Mouse (Mus musculus) limb, embryonic 14.5 days (tissue): ENCODE measurements at regions not wholly inside any gene's neighbourhood (a gene's known extent, or its start where the extent isn't known, plus 50 kb on each side); places are given as distances from the start of the nearest gene placed in this dataset.
"Not testable (repeated sequence)": the region's sequence is repeated elsewhere in the genome, so short reads cannot be mapped to it uniquely, and the experiment has no call there.

ENCODE experiments used
- ATAC-seq: fragments of 200-750 bp; cut with Nextera tagmentation; 2 replicates; pipeline ENCODE4 v1.8.0; 2017; ENCODE audit warnings: low read depth, moderate number of reproducible peaks, moderate TSS enrichment; ENCODE audit not compliant: low FRiP score
- DNase-seq: peaks from one replicate; pipeline ENCODE4 v3.0.0-alpha.2; 2015; ENCODE audit warnings: low spot score
- H3K27ac ChIP-seq: fragments of 300-500 bp; sonication (generic); replicated peaks from 2 replicates; pipeline ENCODE4 v1.5.1; 2014; ENCODE audit warnings: low read depth, mild to moderate bottlenecking, low read length, moderate library complexity, mixed read lengths
- H3K27me3 ChIP-seq: fragments of 300-500 bp; sonication (generic); 2 replicates; pipeline ENCODE4 v1.6.1; 2014; ENCODE audit warnings: low read length, mixed read lengths; ENCODE audit not compliant: control insufficient read depth, insufficient read depth
- H3K36me3 ChIP-seq: fragments of 300-500 bp; sonication (generic); 2 replicates; pipeline ENCODE4 v1.6.1; 2014; ENCODE audit warnings: mild to moderate bottlenecking, low read length, moderate library complexity, mixed read lengths; ENCODE audit not compliant: control insufficient read depth, insufficient read depth
- H3K4me1 ChIP-seq: fragments of 300-500 bp; sonication (generic); 2 replicates; pipeline ENCODE4 v1.6.1; 2014; ENCODE audit warnings: antibody characterized with exemption, low read length, mixed read lengths; ENCODE audit not compliant: control insufficient read depth, insufficient read depth
- H3K4me2 ChIP-seq: fragments of 300-500 bp; sonication (generic); replicated peaks from 2 replicates; pipeline ENCODE4 v1.6.1; 2014; ENCODE audit warnings: low read depth, mild to moderate bottlenecking, low read length, moderate library complexity; ENCODE audit not compliant: severe bottlenecking
- H3K4me3 ChIP-seq: fragments of 300-500 bp; sonication (generic); replicated peaks from 2 replicates; pipeline ENCODE4 v1.5.1; 2014; ENCODE audit warnings: low read length
- H3K9ac ChIP-seq: fragments of 300-500 bp; sonication (generic); 2 replicates; pipeline ENCODE4 v1.6.1; 2014; ENCODE audit warnings: mild to moderate bottlenecking, low read depth, low read length, moderate library complexity; ENCODE audit not compliant: severe bottlenecking
- H3K9me3 ChIP-seq: fragments of 300-500 bp; sonication (generic); 2 replicates; pipeline ENCODE4 v1.6.1; 2016; ENCODE audit warnings: low read length; ENCODE audit not compliant: control insufficient read depth
- POLR2A ChIP-seq: fragments of 200-500 bp; IDR thresholded peaks from 2 replicates; pipeline ENCODE4 v1.8.0; 2012; ENCODE audit warnings: inconsistent platforms, mild to moderate bottlenecking, moderate library complexity, borderline replicate concordance; ENCODE audit not compliant: insufficient read depth, insufficient read length; ENCODE audit errors: extremely low read depth
- WGBS: fragments of 180-500 bp; shearing (Covaris S2); extraction: QIAGEN DNeasy Blood & Tissue Kit; methylation state at CpG from one replicate; pipeline ENCODE4 v1.1.7; 2014; 5-methylcytosine and 5-hydroxymethylcytosine counted together

DNA sequence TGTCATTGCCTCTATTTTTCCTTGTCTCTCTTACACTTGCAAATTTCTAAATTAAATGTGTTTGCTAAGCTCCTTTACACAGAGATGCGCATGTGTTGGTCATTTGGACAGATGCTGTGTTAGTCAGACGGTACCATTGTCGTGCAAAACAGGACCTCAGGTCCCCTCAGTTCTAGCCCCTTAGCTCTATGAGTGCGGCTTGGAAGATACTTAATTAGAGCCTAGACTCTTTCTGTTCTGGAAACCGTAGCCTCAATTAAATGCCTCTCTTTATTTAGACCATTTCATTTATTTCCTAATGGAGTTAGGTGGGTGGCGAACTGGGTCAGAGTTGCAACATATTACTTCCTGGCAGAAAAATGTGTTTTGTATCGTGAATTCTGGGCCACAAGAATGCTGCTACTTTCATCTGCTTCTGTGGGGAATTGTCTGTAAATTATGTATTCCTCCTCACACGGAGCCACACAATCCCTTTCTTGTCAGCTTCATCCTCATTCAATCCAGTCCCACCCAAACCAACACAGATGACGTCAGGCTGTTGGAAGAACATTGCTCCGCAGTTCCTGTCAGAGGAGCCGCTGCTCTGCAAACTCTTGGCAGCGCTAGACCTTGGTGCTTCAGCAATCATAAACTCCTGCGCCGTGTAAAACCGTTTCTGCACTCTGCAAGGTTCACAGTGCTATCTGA lies 345.4 kb upstream of the Nova1 start:
- H3K4me3 ChIP-seq: no peak overlapping the region

DNA sequence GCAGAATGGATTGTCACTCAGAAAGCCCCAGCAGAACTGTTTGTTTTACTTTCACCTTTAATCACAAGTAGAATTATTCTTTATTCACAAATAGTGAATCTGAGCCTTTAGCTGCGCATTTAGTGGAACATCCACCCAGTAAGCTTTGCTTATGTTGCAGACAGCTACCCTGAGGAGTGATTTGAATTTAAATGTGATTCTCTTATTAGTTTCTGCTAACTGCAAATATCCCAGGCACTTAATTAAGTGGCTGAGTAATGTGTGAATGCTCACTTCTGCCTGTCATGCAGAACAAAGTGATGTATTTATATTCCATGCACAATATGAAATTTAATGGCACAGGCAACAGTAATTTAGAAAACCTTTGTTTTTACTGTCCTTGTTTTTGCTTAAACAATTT lies 344.4 kb upstream of the Nova1 start:
- H3K27ac ChIP-seq: no peak overlapping the region
- 45% methylated on average over 1 of the region's 1 CpGs for WGBS
- ATAC-seq: no peak
- H3K9me3 ChIP-seq: no peaks in the 10 kb centered on the region
- H3K4me2 ChIP-seq: no peak overlapping the region
- no peak overlapping the region for H3K4me3 ChIP-seq
- H3K9ac ChIP-seq: no peak overlapping the region
- H3K27me3 ChIP-seq: no peaks in the 10 kb centered on the region
- no peak for TF ChIP-seq POLR2A
- H3K36me3 ChIP-seq: no peaks in the 10 kb centered on the region
- no peaks in the 10 kb centered on the region for H3K4me1 ChIP-seq
- DNase-seq: no peak

More for the DNA sequence above, 345.4 kb upstream of the Nova1 start:
- Histone ChIP-seq H3K27me3 (no peaks in the 10 kb centered on the region), H3K9ac (peak overlapping the region; percentile 1; the same call in 1 of the 2 replicates), H3K27ac (no peak overlapping the region), H3K36me3 (no peaks in the 10 kb centered on the region), H3K9me3 (no peaks in the 10 kb centered on the region), H3K4me2 (peak overlapping the region; percentile 14), H3K4me1 (no peaks in the 10 kb centered on the region)
- DNase-seq: peak; percentile 60
- TF ChIP-seq POLR2A: no peak
- ATAC-seq: no peak
- WGBS: 25% methylated on average over 15 of the region's 15 CpGs

DNA sequence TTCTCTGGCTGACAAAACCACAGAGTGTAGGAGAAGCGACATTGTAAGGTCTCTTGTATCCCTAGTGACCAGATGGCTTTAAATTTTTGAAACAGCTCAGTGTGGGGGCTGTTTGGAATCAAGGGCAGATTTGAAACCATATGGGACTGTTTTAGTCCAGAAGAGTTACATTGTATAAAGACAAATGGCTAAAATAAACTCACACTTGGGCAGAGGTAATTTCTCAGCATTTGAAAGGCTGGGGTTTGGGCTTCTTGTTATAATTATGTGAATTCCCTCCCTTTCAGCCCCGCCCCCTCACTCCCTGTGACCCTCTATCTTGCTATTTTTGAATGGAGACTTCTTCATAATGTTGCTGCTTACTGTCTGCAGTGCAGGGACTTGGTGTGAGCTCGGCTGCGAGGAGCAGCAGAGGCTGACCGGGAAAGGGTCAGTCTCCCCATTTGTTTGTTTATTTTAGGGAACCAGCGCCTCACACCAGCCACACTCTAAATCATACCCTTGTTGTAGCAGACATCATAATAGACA lies 344.0 kb upstream of the Nova1 start:
- H3K9me3 ChIP-seq: no peaks in the 10 kb centered on the region
- no peaks in the 10 kb centered on the region for H3K27me3 ChIP-seq
- WGBS: 13% methylated on average over 6 of the region's 6 CpGs
- no peak overlapping the region for H3K4me2 ChIP-seq
- no peak overlapping the region for H3K4me3 ChIP-seq
- H3K9ac ChIP-seq: no peak overlapping the region
- no peak overlapping the region for H3K27ac ChIP-seq
- no peaks in the 10 kb centered on the region for H3K4me1 ChIP-seq
- no peak for DNase-seq
- H3K36me3 ChIP-seq: no peaks in the 10 kb centered on the region
- no peak for ATAC-seq
- TF ChIP-seq POLR2A: no peak

DNA sequence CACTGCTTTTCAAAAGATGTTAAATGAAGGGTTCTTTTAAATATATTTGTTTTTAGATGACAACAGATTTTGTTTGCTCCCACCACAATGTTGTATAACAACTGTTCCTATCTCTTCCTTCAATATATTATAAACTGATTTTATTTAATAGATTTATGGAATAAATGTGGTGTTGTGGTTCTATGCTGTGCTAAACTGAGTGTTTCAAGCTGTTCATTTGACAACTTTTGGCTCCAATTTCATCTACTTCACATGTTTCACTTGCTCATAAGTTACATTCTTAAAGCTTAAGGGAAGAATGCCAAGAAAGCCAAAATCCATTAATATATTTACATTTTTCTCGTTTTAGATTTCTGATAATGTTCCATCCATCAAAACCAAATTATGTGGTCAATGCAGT lies 341.9 kb upstream of the Nova1 start:
- H3K9ac ChIP-seq: no peak overlapping the region

DNA sequence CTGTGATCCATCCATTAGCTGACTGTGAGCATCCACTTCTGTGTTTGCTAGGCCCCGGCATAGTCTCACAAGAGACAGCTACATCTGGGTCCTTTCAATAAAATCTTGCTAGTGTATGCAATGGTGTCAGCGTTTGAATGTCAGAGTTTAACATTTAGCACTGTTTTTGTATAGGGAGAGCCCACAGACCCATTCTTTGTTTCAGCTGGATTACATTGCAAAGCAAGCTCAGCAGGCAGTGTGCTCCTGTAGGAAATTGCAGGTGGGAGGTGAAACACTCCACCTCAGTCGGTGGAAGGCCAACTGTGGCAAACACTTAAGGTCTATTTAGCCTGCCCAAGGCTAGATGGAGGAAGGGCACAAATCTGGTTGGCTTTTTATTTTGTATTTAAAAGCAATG lies 337.2 kb upstream of the Nova1 start:
- H3K4me3 ChIP-seq, H3K27me3 ChIP-seq, H3K36me3 ChIP-seq, H3K9me3 ChIP-seq, ATAC-seq, H3K4me2 ChIP-seq, H3K9ac ChIP-seq, DNase-seq, H3K27ac ChIP-seq, H3K4me1 ChIP-seq: not testable (repeated sequence)
- 19% methylated on average over 2 of the region's 3 CpGs for WGBS

More for the DNA sequence above, 341.9 kb upstream of the Nova1 start:
- 49% methylated on average over 1 of the region's 1 CpGs for WGBS
- Histone ChIP-seq H3K9me3 (no peaks in the 10 kb centered on the region), H3K36me3 (no peaks in the 10 kb centered on the region), H3K27ac (no peak overlapping the region), H3K4me1 (no peaks in the 10 kb centered on the region), H3K4me2 (no peak overlapping the region), H3K4me3 (no peak overlapping the region), H3K27me3 (no peaks in the 10 kb centered on the region)
- no peak for ATAC-seq
- DNase-seq: no peak
- no peak for TF ChIP-seq POLR2A
